Mouse (Mus musculus): ENCODE measurements at regions not wholly inside any gene's neighbourhood (a gene's known extent, or its start where the extent isn't known, plus 50 kb on each side); places are given as distances from the start of the nearest gene placed in this dataset.

GRCm38 (mm10) chr5:132855619-132856510 is 312.7 kb upstream of the Auts2 start:
- ATAC-seq (ENCODE audit: insufficient number of reproducible peaks, low FRiP score, low TSS enrichment): no peak

- no peak for ATAC-seq (ENCODE audit: insufficient number of reproducible peaks, low FRiP score, low TSS enrichment)
Observed at GRCm38 (mm10) chr5:132850770-132851169, 307.6 kb upstream of the Auts2 start.

GRCm38 (mm10) chr5:132848086-132848485 is 304.9 kb upstream of the Auts2 start:
- ATAC-seq (ENCODE audit: insufficient number of reproducible peaks, low FRiP score, low TSS enrichment): no peak

- ATAC-seq (ENCODE audit: insufficient number of reproducible peaks, low FRiP score, low TSS enrichment): no peak
Observed at GRCm38 (mm10) chr5:132843284-132843683, 300.1 kb upstream of the Auts2 start.

- ATAC-seq (ENCODE audit: insufficient number of reproducible peaks, low FRiP score, low TSS enrichment): no peak
Observed at GRCm38 (mm10) chr5:132841794-132842193, 298.6 kb upstream of the Auts2 start.

GRCm38 (mm10) chr5:132837420-132837819 is 294.3 kb upstream of the Auts2 start:
- ATAC-seq (ENCODE audit: insufficient number of reproducible peaks, low FRiP score, low TSS enrichment): no peak

GRCm38 (mm10) chr5:132828993-132829392 is 285.8 kb upstream of the Auts2 start:
- no peak for ATAC-seq (ENCODE audit: insufficient number of reproducible peaks, low FRiP score, low TSS enrichment)

GRCm38 (mm10) chr5:132827555-132828333 is 284.6 kb upstream of the Auts2 start:
- ATAC-seq (ENCODE audit: insufficient number of reproducible peaks, low FRiP score, low TSS enrichment): no peak

- ATAC-seq (ENCODE audit: insufficient number of reproducible peaks, low FRiP score, low TSS enrichment): no peak
Observed at GRCm38 (mm10) chr5:132826009-132826408, 282.9 kb upstream of the Auts2 start.

GRCm38 (mm10) chr5:132817665-132818064 is 274.5 kb upstream of the Auts2 start:
- ATAC-seq (ENCODE audit: insufficient number of reproducible peaks, low FRiP score, low TSS enrichment): no peak

GRCm38 (mm10) chr5:132809181-132809580 is 266.0 kb upstream of the Auts2 start:
- ATAC-seq (ENCODE audit: insufficient number of reproducible peaks, low FRiP score, low TSS enrichment): no peak

- ATAC-seq (ENCODE audit: insufficient number of reproducible peaks, low FRiP score, low TSS enrichment): no peak
Observed at GRCm38 (mm10) chr5:132796061-132796460, 252.9 kb upstream of the Auts2 start.

- ATAC-seq (ENCODE audit: insufficient number of reproducible peaks, low FRiP score, low TSS enrichment): no peak
Observed at GRCm38 (mm10) chr5:132792484-132792883, 249.3 kb upstream of the Auts2 start.

GRCm38 (mm10) chr5:132785291-132785690 is 242.1 kb upstream of the Auts2 start:
- no peak for ATAC-seq (ENCODE audit: insufficient number of reproducible peaks, low FRiP score, low TSS enrichment)

GRCm38 (mm10) chr5:132784791-132785190 is 241.6 kb upstream of the Auts2 start:
- ATAC-seq (ENCODE audit: insufficient number of reproducible peaks, low FRiP score, low TSS enrichment): no peak

GRCm38 (mm10) chr5:132774141-132774680 is 231.1 kb upstream of the Auts2 start:
- ATAC-seq (ENCODE audit: insufficient number of reproducible peaks, low FRiP score, low TSS enrichment): no peak

- no peak for ATAC-seq (ENCODE audit: insufficient number of reproducible peaks, low FRiP score, low TSS enrichment)
Observed at GRCm38 (mm10) chr5:132760396-132760795, 217.3 kb upstream of the Auts2 start.

GRCm38 (mm10) chr5:132759751-132760150 is 216.6 kb upstream of the Auts2 start:
- no peak for ATAC-seq (ENCODE audit: insufficient number of reproducible peaks, low FRiP score, low TSS enrichment)

- ATAC-seq (ENCODE audit: insufficient number of reproducible peaks, low FRiP score, low TSS enrichment): no peak
Observed at GRCm38 (mm10) chr5:132758941-132759340, 215.8 kb upstream of the Auts2 start.

GRCm38 (mm10) chr5:132737966-132738365 is 194.8 kb upstream of the Auts2 start:
- no peak for ATAC-seq (ENCODE audit: insufficient number of reproducible peaks, low FRiP score, low TSS enrichment)

- no peak for ATAC-seq (ENCODE audit: insufficient number of reproducible peaks, low FRiP score, low TSS enrichment)
Observed at GRCm38 (mm10) chr5:132728689-132729189, 185.6 kb upstream of the Auts2 start.
